Mouse (Mus musculus): ENCODE results near the gene Sympk.
A peak's percentile ranks its signal among the peaks of the same experiment; 100 is the strongest.
"Not testable (repeated sequence)": the region's sequence is repeated elsewhere in the genome, so short reads cannot be mapped to it uniquely, and the experiment has no call there.

Gene Sympk

DNA sequence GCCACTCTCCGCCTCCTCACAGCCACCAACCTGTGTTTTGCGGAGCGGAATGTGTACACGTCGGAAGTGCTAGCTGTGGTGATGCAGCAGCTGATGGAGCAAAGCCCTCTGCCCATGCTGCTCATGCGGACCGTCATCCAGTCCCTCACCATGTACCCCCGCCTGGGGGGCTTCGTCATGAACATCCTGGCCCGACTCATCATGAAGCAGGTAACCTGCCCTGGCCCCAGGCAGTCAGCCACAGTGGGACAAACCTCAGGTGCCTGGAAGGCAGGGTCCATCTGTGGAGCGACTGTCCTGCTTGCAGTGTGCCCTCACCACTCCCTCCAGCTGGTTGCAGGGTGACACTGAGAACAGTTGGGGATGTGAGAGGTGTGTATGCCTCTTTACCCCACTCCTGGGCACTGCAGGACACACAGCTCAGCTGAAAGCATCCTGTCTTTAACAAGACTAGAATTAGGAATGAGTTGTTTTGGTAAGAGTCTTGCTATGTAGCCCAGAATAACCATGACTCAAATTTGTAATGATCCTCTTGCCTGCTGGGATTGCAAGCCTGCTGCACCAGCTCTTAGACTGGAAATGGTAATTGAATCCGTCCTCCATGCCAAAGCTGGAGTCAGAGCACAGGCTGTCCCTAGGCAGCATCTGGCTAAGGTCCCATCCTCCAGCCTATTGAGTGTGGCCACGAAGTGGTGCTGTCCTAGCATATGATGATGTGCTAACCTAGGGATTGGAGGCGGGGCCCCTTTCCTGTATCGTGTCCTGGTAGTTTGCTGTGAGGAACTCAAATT is 28.4 kb downstream of the Sympk start:
- no peak for DNase-seq

DNA sequence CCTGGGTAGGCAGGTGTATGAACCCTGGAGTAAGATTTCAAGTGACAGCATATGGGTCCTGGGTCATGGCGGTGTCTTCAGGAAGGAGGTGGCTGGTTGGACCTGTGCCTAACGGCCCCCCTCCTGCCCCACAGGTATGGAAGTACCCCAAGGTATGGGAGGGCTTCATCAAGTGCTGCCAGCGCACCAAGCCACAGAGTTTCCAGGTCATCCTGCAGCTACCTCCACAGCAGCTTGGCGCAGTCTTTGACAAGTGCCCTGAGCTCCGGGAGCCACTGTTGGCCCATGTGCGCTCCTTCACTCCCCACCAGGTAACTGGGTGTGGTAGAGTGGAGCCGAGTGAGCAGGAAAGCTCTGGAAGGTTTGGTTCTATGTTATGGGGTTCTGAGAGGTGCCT is 29.0 kb downstream of the Sympk start:
- no peak for DNase-seq

DNA sequence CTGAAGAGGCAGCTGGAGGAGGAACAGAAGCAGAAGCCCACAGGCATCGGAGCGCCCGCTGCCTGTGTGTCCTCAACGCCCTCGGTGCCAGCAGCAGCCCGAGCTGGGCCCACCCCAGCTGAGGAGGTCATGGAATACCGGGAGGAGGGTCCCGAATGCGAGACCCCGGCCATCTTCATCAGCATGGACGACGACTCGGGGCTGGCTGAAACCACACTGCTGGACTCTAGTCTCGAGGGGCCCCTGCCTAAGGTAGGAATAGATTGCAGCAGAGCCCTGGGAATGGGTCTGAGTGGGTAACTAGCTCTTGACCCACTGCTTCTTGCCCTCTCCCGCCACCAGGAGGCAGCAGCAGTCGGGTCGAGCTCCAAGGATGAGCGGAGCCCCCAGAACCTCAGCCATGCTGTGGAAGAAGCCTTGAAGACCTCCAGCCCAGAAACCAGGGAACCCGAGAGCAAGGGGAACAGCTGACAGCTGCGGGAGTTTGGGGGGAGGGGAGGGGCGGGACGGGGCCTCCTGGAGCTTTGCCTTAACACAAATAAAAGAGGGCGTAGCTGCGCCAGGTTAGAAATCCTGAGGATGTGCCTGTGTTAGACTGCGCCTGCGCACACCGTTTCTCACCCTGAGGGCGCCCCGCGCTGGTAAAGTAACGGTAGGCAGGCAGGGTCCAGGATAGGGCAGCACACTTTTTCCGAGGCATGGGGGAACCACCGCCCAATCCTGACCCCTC is 30.0 kb downstream of the Sympk start, which contains the start of gene Rsph6a:
Rsph6a (plus strand) TSS at position 644 of the 730 bp plus-strand sequence.
- DNase-seq: no peak

DNA sequence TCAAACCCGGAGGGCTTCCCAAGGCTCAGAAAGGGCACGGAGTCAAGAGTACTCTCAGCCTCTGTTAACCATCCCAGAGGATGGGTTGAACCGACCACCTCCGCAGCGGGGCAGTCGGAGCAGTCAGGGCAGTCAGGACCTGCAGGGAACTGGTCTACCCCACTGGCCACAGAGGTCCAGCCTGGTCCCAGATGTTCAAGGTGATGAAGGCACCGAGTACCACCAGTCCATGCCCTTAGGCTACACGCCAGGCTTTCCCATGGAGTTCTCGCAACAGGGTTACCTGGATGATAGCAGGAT is 30.6 kb downstream of the Sympk start:
- DNase-seq: no peak

DNA sequence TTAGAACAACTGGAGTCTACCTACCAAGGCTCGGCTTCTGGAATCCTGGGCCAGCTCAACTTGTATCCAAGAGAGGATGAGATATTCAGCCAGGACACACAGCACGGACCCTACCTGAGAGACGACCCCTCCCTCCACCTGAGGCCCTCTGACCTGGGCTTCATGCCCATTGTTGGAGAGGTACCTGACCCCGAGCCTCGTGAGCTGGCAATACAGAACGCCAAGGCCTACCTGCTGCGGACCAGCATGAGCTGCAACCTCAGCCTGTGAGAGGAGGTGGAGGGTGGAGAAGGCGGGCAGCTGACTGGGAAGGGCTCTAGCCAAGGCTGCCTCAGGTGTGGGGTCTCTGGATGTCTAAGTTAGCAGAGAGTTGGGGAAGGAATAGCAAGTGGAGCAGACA is 30.9 kb downstream of the Sympk start:
- DNase-seq: no peak

DNA sequence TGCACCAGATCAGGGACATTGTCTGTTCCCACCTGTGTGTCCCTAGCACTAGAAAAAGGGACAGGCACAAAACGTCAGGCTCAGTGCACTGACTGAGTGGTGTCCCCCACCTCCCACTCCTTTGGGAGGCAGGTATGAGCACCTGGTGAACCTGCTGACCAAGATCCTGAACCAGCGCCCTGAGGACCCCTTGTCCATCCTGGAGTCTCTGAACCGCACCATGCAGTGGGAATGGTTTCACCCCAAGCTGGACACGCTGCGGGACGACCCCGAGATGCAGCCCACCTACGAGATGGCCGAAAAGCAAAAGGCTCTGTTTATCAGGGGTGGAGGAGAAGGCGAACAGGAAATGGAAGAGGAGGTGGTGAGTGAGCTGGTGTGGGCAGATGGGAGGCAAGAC is 33.2 kb downstream of the Sympk start:
- DNase-seq: no peak

DNA sequence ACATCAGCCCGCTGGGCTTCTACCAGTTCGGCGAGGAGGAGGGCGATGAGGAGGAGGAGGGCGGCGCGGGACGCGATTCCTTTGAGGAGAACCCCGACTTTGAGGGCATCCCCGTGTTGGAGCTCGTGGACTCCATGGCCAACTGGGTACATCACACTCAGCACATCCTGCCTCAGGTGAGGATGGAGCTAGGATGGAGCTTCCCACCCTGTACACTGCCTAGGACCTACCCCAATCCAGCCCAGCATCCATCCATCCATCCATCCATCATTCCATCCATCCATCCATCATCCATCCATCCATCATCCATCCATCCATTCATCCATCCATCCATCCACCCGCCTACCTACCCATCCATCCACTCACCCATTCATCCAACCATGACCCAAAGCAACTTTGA is 41.7 kb downstream of the Sympk start:
- no peak for DNase-seq

DNA sequence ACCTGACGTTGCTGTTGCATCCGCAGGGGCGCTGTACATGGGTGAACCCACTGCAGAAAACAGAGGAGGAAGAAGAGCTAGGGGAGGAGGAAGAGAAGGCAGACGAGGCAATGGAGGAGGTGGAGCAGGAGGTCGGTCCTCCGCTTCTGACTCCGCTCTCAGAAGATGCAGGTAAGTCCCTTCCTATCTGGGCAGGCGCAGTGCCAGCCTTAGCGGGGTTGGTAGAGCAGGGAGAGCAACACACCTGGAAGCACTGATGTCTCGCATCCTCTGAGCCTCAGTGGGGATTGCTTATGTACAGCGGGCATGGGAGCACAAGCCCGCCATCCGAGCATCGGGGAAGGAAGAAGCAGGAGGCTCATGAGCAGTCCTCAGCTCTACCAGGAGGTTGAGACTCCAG is 42.9 kb downstream of the Sympk start:
- no peak for DNase-seq

DNA sequence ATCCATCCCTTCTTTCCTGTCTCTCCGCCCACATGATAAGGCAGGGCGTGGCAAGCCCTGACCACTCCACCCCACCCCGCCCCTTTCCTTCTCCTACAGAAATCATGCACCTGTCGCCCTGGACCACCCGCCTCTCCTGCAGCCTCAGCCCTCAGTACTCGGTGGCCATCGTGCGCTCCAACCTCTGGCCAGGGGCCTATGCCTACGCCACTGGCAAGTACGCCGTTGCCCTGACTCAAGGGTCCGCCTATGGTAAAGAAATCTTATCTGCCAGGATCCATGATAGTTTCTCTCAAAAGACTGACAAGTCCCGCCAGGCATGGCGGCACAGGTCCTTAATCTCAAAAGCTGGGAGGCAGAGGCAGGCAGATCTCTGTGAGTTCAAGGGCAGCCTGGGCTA is 43.8 kb downstream of the Sympk start:
- DNase-seq: no peak

DNA sequence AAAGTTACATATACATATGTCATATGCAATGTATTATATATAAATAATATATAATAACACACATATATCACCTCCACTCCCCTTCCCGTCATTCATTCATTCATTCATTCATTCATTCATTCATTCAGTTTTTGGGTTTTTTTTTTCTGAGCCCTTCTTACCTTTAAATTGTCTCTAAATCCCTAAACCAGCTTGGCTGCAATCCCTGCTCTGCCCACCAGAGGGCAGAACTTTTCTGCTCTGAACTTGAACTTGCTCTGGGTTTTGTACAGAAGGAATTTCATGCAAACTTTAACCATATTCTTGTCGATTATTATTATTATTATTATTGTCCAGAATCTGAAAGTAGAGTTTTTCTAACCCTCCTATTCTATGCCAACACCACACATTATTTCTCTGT is 44.5 kb downstream of the Sympk start:
- peak; percentile 54 for DNase-seq

DNA sequence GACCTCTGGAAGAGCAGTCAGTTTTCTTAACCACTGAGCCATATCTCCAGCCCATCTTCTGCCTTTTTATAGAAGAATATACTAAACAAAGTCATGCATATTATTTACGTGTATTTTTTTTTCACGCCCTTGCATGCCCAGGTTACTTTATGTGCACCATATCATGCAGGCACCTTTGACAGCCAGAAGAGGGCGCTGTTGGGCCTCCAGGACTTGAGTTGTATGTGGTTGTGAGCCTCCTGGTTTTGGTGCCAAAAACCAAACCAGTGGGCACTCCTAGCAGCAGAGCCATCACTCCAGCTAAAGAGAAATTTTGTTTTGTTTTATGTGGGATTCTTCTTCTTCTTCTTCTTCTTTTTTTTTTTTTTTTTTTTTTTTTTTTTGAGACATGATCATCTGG is 45.3 kb downstream of the Sympk start:
- no peak for DNase-seq

DNA sequence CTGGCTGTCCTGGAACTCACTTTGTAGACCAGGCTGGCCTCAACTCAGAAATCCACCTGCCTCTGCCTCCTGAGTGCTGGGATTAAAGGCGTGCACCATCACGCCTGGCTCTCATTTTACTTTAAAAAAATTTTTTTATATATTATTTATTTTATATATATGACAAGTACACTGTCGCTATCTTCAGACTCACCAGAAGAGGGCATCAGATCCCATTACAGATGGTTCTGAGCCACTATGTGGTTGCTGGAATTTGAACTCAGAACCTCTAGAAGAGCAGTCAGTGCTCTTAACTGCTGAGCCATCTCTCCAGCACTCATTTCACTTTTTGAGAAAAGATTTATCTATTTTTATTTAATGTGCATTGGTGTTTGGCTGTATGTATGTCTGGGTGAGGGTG is 46.8 kb downstream of the Sympk start:
- not testable (repeated sequence) for DNase-seq

DNA sequence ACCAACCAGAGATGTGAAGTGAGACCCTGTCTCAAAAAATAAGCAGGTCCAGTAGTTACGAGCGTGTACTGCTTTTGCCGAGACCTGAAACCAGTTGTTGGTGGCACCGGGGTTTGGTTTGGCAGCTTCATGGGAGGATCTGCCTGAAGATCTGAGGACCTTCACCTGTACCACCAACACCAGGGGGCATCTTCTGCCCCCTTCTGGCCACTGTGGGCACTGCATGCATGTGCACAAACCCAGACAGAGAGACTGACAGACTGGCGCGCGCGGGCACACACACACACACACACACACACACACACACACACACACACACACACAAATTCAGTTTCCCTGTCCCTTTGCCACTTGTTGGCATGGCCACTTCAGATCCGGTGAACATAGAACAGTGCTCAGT is 49.3 kb downstream of the Sympk start:
- no peak for DNase-seq

DNA sequence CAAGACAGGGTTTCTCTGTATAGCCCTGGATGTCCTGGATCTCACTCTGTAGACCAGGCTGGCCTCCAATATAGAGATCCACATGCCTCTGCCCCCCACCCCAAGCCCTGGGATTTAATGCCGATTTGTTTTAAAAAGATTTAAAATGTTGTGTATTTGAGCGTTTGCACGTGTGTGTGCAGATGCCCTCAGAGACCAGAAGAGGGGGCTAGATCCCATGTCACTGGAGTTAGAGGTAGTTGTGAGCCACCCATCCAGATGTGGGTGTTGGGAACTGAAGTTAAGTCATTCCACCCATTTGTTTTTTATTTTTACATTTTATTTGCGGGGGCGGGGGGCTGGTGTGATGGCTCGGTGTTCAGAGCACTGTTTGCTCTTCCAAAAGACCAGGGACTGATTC is 50.3 kb downstream of the Sympk start:
- DNase-seq: no peak

DNA sequence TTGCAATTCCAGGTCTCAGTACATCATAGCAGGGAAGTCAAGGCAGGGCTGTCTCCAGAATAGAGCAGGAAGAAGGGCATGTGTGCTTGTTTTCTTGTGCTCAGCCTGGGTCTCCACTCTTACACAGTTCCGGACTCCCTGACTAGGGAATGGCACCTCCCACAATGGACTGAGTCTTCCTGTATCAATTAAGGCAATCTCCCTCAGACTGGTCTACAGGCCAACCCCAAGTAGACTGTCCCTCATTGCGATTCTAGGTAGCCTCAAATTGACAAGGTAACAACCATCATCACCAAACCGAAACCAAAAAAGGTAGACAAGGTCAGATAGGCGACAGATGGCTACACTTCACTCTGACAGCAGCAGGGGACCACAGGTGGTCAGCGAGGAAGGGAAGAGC is 51.1 kb downstream of the Sympk start:
- no peak for DNase-seq

DNA sequence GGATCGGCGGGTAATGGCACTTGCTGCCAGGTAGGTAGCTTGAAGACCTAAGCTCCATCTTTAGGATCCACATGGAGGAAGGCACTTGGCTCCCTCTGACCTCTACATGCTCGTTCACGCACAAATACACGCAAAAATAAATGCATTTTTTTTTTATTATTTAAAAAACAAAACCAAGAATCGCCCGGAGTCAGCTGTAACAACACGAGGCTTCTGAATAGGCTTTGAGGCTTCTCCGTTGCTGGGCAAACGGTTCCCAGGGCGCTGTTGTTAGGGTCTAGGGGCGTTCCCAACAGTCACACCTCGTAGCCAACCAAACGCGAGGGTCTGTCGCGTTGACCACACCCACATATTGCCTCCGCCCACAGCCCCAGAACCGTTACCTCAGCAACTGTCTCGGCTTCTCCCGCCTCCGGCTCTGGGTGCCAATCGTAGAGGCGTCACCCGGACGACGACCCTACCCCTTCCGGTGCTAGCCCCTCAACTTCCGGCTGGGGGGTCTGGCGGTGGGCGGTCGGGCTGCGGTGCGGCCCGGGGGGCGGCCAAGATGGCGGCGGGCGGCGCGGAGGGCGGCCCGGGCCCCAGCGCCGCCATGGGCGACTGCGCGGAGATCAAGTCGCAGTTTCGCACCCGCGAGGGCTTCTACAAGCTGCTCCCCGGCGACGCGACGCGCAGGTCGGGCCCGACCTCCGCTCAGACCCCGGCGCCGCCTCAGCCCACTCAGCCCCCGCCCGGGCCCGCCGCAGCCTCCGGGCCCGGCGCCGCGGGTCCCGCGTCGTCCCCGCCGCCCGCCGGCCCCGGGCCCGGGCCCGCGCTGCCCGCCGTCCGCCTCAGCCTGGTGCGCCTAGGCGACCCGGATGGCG is 51.8 kb downstream of the Sympk start, which contains the start of gene Dmwd:
Dmwd (plus strand) TSS at position 505 of the 863 bp plus-strand sequence.
- peak; percentile 97 for DNase-seq

DNA sequence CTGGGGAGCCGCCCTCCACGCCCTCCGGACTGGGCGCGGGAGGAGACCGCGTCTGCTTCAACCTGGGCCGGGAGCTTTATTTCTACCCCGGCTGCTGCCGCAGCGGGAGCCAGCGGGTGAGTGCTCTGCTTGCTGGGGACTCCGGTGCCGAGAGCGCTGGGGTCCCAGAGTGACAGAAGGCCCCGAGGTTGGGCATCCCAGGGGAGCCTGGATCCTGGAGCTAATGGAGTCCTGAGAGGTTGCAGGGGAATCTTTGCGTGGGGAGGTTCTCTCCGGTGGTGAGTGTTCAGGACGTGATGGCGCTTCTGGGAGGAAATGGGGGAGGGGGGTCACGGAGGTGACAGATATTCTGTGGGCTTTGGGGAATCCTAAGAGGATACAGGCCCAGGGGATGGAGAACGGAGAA is 52.4 kb downstream of the Sympk start:
- no peak for DNase-seq

DNA sequence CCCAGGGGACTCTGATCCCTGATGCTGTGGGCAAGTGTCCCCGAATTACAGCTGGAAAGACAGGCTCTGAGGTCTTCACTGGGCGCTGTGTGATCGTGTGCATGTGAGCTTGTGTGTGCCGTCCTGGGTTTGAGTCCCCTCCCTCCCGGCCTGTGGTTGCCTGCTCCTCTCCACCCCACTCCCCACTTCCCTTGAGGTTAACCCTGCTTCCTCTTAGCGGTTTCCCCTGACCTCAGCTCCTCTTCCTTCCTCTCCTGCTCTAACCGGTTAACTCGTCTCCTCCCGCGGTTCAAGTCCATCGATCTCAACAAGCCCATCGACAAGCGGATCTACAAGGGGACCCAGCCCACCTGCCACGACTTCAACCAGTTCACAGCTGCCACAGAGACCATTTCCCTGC is 53.6 kb downstream of the Sympk start:
- DNase-seq: no peak

DNA sequence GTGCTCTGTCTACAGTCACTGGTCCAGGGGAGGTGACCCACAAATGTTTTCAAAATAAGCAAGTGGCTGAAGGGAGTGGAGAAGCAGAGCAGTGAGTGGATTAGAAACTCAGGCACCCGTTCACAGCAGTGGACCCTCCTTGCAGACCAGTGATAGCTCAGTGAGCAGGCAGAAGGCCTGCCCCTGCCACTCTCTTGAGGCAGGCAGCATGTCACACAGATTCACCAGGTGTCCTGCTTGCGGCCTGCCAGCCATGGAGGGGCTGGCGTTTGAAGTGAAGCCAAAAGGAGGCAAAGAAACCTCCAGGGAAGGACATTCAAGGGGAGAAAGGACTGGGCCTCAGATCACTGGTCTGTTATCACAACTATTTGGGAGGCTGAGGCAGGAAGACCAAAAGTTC is 54.6 kb downstream of the Sympk start:
- DNase-seq: no peak

DNA sequence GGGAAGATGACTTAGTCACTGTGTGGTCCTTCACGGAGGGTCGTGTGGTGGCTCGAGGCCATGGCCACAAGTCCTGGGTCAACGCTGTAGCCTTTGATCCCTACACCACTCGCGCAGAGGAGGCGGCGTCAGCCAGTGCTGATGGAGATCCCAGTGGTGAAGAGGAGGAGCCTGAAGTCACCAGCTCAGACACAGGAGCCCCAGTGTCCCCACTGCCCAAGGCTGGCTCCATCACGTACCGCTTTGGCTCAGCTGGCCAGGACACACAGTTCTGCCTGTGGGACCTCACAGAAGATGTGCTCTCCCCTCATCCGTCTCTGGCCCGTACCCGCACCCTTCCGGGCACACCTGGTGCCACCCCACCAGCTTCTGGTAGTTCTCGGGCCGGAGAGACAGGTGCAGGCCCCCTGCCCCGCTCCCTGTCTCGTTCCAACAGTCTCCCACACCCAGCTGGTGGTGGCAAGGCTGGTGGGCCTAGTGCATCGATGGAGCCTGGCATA is 56.3 kb downstream of the Sympk start:
- no peak for DNase-seq

DNA sequence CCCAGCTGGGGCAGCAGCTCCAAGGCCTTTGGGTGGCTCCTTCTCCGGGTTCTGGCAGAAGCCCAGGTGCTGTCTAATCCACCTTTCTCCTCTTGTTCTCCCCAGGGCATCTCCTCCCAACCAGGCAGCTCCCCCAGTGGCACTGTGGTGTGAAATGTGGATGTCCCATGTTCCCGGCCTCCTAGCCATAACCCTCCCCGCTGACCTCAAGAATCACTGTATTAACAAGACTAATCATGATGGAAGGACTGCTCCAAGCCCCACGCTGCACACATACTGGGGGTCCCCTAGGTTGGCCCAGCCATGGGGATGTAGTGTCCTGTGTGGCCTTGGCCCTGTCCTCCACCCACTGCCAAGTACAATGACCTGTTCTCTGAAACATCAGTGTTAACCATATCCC is 58.0 kb downstream of the Sympk start:
- no peak for DNase-seq

DNA sequence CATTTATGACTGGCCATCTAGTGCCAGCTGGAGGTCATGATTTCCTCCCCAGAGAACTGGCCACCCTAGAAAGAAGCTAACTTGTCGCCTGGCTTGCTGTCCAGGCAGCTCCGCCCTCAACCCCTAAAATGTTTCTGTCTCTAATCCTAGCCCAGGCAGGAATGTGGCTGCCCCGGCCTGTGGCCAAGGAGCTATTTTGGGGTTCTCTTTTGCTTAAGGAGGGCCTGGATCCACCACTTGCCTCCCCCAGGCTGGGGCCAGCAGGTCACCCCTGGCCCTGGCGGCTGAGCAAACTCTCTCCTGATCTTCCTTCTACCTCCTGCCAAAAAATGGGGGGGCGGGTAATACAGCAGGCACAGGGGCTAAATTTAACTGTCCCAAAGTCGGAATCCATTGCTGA is 58.9 kb downstream of the Sympk start:
- DNase-seq: no peak

DNA sequence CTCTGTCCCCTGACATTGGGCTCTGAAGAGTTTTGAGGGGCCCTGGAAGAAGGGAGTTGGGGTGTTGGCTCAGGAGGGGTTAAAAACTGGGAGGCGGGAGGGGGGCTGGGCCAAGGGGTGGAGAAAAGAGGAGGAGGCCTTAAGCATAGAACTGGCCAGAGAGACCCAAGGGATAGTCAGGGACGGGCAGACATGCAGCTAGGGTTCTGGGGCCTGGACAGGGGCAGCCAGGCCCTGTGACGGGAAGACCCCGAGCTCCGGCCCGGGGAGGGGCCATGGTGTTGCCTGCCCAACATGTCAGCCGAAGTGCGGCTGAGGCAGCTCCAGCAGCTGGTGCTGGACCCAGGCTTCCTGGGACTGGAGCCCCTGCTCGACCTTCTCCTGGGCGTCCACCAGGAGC is 59.5 kb downstream of the Sympk start, which contains the start of gene Dmpk:
Dmpk (plus strand) TSS at position 149 of the 400 bp plus-strand sequence.
- no peak for DNase-seq

All from kidney, adult 11 months (tissue).